Mouse (Mus musculus) embryonic fibroblast, embryonic 13.5 days (primary cell): ENCODE measurements around the gene Sult2b1. TPM values are rescaled to one million over a fixed set of nuclear protein-coding genes. Genes with fewer than 3 reads are reported as not detected.

Experiments used
- H3K27ac ChIP-seq: 2 replicates; pipeline ENCODE4 v1.5.1; 2012; ENCODE audit warnings: low read length, control low read depth, inconsistent platforms; ENCODE audit not compliant: insufficient read depth
- H3K4me1 ChIP-seq: 2 replicates; pipeline ENCODE4 v1.6.1; 2011; ENCODE audit warnings: low read length; ENCODE audit not compliant: control insufficient read depth, insufficient read depth
- H3K4me3 ChIP-seq: 2 replicates; pipeline ENCODE4 v1.5.1; 2011; ENCODE audit warnings: mild to moderate bottlenecking, control low read depth, low read length; ENCODE audit not compliant: insufficient read depth
- CTCF ChIP-seq: IDR thresholded peaks from 2 replicates; pipeline ENCODE4 v1.5.1; 2011; ENCODE audit warnings: mild to moderate bottlenecking, control low read depth, low read length, moderate library complexity, borderline replicate concordance; ENCODE audit not compliant: insufficient read depth
- POLR2A ChIP-seq: IDR thresholded peaks from 2 replicates; pipeline ENCODE4 v1.6.1; 2011; ENCODE audit warnings: low read depth, mild to moderate bottlenecking, control low read depth, low read length, moderate library complexity
- polyA plus RNA-seq: library from polyadenylated mRNA; stranded (reverse); fragments of >200 nt; gene quantifications from 2 replicates; pipeline ENCODE4 v1.2.4, GENCODE M21; 2011; ENCODE audit warnings: low read depth; ENCODE audit not compliant: missing spikeins, insufficient read length

The Sult2b1 gene
- polyA plus RNA-seq, 1 experiment: 0.44 TPM

DNA sequence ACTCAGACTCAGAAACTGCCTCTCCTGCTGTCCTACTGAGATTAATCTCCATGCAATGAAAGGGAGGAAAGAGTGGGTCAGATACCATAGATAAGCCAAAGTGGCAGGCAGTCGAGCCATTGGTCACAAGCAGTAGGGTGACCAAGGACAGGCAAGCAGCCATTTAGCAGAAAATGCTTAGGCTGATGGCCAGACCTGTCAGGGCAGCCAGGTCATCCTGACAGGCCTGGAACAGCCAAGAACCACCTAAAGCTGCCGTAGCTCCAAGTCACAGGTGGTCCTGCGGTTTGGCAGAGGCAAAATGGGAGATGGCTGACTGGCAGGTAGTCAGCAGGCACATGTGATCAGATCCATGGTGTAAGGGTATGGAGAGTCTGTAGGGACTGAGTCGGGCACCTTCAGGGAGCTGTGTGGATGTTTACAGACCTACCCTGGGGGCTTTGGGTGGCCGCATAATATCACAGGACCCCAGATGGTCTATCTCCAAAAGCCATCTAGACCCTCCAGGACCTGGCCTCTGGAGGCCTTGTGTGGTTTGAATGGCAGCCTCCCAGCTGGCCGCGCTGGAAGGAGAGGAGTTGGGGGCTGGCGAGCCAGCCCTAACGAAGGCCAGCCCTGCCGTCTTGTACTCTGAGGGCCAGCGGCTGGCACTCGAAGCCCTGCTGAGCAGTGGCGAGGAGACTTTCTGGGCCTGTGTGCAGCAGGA is 62.7 kb downstream of the Sult2b1 start:
- Histone ChIP-seq H3K4me1 (no peaks in the 10 kb centered on the region), H3K27ac (no peak overlapping the region), H3K4me3 (no peak overlapping the region)
- TF ChIP-seq POLR2A (peak; percentile 23; the same call in 1 of the 2 replicates), CTCF (no peak)

- H3K4me1 ChIP-seq: no peaks in the 10 kb centered on the region
- TF ChIP-seq CTCF (no peak), POLR2A (no peak)
- no peak overlapping the region for H3K4me3 ChIP-seq
- H3K27ac ChIP-seq: no peak overlapping the region
These were observed 63.3 kb downstream of the Sult2b1 start for GRCm38 (mm10) chr7:45721234-45721571.

DNA sequence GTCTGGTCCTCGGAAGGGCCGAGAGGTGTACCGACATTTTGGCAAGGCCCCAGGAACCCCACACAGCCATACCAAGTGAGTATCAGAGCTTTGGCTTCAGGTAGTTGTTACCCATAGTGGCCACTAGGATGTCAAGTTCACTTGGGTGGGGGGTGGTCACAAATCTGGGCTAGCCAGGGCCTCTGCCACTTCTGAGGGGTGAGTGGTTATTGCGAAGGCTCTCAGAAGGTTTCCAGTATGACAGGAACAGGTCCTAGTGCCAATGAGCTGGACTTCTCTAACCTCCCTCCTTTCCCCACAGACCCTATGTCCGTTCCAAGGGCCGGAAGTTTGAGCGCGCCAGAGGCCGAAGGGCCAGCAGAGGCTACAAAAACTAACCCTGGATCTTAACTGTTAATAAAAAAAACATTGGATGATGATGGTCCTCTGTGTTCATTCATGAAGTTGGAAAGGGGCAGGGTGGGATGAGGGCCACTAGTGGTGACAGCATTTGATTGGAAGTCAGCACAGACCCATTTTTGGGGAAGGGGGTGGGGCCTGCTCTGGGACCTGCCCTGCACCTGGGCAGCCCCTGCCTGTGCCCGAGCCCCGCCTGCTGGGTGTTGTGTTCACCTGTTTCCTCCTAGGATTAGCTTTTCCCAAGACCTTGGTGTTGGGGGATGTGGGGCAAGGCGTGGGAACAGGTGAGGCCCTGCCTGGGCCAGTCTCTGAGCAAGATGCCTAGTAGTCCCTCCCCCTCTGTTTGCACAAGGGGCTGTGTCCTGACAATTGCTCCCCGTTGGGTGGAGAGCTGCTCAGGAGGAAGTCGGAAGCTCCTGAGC is 63.8 kb downstream of the Sult2b1 start, which contains the start of gene Fam83e:
Fam83e (plus strand) TSS at position 800 of the 821 bp plus-strand sequence.
- H3K4me1 ChIP-seq: 0 out of 2 replicates have a peak, but pooled peaks cover 3% of the 10 kb centered on the region
- TF ChIP-seq CTCF: no peak
- TF ChIP-seq POLR2A: no peak
- 0 out of 2 replicates have a peak within 1 kb of the TSS, but pooled peaks have one; percentile 90 for H3K4me3 ChIP-seq
- no peak within 1 kb of the TSS for H3K27ac ChIP-seq

GRCm38 (mm10) chr7:45719738-45720412 is 64.6 kb downstream of the Sult2b1 start:
- 0 out of 2 replicates have a peak, but pooled peaks cover 3% of the 10 kb centered on the region for H3K4me1 ChIP-seq
- H3K27ac ChIP-seq: no peak overlapping the region
- H3K4me3 ChIP-seq: peak overlapping the region; percentile 90
- no peak for TF ChIP-seq CTCF
- no peak for TF ChIP-seq POLR2A

GRCm38 (mm10) chr7:45719180-45719579 is 65.3 kb downstream of the Sult2b1 start:
- H3K4me1 ChIP-seq: peaks cover 3% of the 10 kb centered on the region; the same call in 1 of the 2 replicates
- H3K27ac ChIP-seq: no peak overlapping the region
- TF ChIP-seq CTCF (no peak), POLR2A (no peak)
- H3K4me3 ChIP-seq: peak overlapping the region; percentile 90

DNA sequence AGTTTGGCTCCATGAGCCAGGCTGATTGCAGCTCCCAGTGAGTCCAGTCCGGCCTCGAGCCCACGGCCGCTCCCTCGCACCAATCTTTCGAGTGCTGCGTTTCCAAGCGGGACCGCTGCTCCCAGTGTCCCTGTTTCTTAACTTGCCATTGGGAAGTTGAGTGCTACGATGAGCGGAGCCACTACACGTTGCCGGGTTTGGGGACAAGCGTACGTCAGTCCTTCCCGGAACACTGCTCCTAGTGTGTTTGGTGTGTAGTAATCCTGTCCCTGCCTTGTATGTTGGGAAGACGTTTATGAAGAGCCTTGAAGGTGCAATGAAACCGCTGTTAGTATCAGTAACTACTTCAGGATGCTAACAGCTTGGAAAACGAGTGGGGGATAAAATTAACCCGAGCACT is 66.1 kb downstream of the Sult2b1 start:
- Histone ChIP-seq H3K4me1 (peaks cover 3% of the 10 kb centered on the region; the same call in 1 of the 2 replicates), H3K4me3 (peak overlapping the region; percentile 90), H3K27ac (peak overlapping the region; percentile 53)
- TF ChIP-seq CTCF: no peak
- TF ChIP-seq POLR2A: no peak

- Histone ChIP-seq H3K27ac (peak within 1 kb of the TSS; percentile 84), H3K4me1 (peaks cover 3% of the 10 kb centered on the region; the same call in 1 of the 2 replicates), H3K4me3 (peak within 1 kb of the TSS; percentile 96)
- peak; percentile 99 for TF ChIP-seq POLR2A
- TF ChIP-seq CTCF: no peak
These were observed 66.6 kb downstream of the Sult2b1 start, which contains the start of gene Sphk2 for GRCm38 (mm10) chr7:45717918-45718297. Gene Sphk2 (minus strand): TSS chr7:45718002.

DNA sequence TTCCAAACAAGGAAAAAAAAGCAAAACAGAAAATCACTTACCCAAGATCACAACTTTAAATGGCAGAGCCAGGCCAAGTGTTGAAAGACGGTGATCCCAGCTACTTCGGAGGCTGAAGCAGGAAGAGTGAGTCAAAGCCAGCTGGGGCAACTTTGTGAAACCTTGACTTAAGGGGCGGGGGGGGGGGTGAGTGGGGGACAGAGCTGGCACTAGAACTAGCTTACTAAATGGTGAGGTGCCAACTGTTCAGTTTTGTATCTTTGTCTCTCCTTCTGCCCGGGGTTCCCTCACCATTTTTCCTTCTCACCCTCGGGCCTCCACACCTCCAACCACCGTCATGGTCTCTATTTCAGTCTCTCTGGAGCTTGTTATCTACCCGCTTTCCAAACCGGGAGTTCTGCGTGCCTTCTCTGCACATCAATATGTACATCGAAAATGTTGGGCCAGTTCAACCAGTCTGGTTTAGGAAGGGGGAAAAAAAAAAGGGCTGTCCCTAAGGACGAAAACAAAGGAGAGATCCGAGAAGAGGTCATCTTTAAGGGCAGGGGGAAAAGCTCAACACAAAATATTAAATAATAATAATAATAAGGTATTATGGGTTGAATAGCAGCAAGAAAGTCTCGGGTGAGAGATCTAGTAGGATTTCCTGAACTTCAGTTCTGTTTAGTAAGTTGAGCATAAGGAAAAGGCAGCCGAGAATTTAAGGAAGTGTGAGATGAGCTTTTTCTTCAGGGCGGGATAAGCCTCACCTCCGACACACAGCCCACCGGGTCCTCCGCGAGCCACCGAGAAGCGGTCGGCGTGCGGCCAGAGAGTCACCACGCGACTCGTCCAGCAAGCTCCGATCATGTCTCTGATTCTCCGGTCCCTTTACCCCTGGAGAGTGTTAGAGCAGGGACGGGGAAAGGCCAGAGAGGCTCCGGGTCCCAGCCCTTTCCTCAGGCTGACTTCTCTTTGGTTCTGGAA is 67.2 kb downstream of the Sult2b1 start:
- Histone ChIP-seq H3K4me1 (peaks cover 3% of the 10 kb centered on the region; the same call in 1 of the 2 replicates), H3K27ac (peak overlapping the region; percentile 84), H3K4me3 (peak overlapping the region; percentile 96)
- no peak for TF ChIP-seq POLR2A
- no peak for TF ChIP-seq CTCF
